Mouse (Mus musculus) CH12.LX (cell line): Measurements from ENCODE around the gene Sash3. TPM values are rescaled to one million over a fixed set of nuclear protein-coding genes. Genes with fewer than 3 reads are reported as not detected.

Experiments
- DNase-seq: peaks from one replicate; pipeline ENCODE4 v3.0.0-alpha.2; 2013; ENCODE audit errors: extremely low read depth
- H3K27ac ChIP-seq: 2 replicates; pipeline ENCODE4 v1.5.1; 2012; ENCODE audit warnings: low read depth, mild to moderate bottlenecking, control low read depth, moderate library complexity; ENCODE audit not compliant: insufficient read depth
- H3K27me3 ChIP-seq: replicated peaks from 2 replicates; pipeline ENCODE3; 2012; ENCODE audit warnings: inconsistent platforms
- H3K36me3 ChIP-seq, 2 experiments: replicated peaks in 1 of 2; 2 replicates each; pipeline versions ENCODE3 to v1.6.1; 2012; ENCODE audit warnings: inconsistent platforms in 1 of 2, low read length in 1 of 2, mild to moderate bottlenecking in 1 of 2, mixed read lengths in 1 of 2, moderate library complexity in 1 of 2; ENCODE audit not compliant: control insufficient read depth in 1 of 2, insufficient read depth in 1 of 2
- H3K4me1 ChIP-seq, 2 experiments: 2 replicates each; pipeline ENCODE4 v1.6.1; 2012; ENCODE audit warnings: inconsistent platforms in 1 of 2, moderate library complexity in 1 of 2; ENCODE audit not compliant: insufficient read depth in 2 of 2, control insufficient read depth in 1 of 2
- H3K4me2 ChIP-seq: 2 replicates; pipeline ENCODE4 v1.6.1; 2012; ENCODE audit warnings: low read depth, mild to moderate bottlenecking, control low read depth; ENCODE audit not compliant: poor library complexity, insufficient read depth, severe bottlenecking
- H3K4me3 ChIP-seq, 3 experiments: fragments of 150-350 bp in 1 of 3; sonication (generic) in 1 of 3; replicated peaks in 1 of 3; 2 replicates each; pipeline versions ENCODE3 to v1.5.1; 2011 to 2012; ENCODE audit warnings: low read depth in 2 of 3, low read length in 2 of 3, mild to moderate bottlenecking in 2 of 3, moderate library complexity in 2 of 3, control low read depth in 1 of 3, improper control_type of control experiment in 1 of 3, inconsistent platforms in 1 of 3, mixed read lengths in 1 of 3; ENCODE audit not compliant: poor library complexity in 1 of 3
- H3K79me2 ChIP-seq: replicated peaks from 2 replicates; pipeline ENCODE4 v1.6.1; 2012; ENCODE audit warnings: mild to moderate bottlenecking, moderate library complexity; ENCODE audit not compliant: control insufficient read depth, poor library complexity, insufficient read depth, severe bottlenecking; ENCODE audit errors: extremely low read depth
- H3K9ac ChIP-seq: 2 replicates; pipeline ENCODE4 v1.6.1; 2012; ENCODE audit warnings: low read depth, mild to moderate bottlenecking, control low read depth, moderate library complexity; ENCODE audit not compliant: insufficient read depth
- H3K9me3 ChIP-seq: replicated peaks from 2 replicates; pipeline ENCODE3; 2012; ENCODE audit warnings: low read length, inconsistent platforms, mixed read lengths
- BHLHE40 ChIP-seq: IDR thresholded peaks from 2 replicates; pipeline ENCODE4 v1.6.1; 2011; ENCODE audit warnings: mild to moderate bottlenecking, low read depth, low read length, improper control_type of control experiment
- CHD1 ChIP-seq: IDR thresholded peaks from 2 replicates; pipeline ENCODE4 v1.6.1; 2012; ENCODE audit warnings: low read depth, low read length, improper control_type of control experiment, inconsistent platforms
- CHD2 ChIP-seq: IDR thresholded peaks from 2 replicates; pipeline ENCODE4 v1.6.1; 2011; ENCODE audit warnings: low read length, improper control_type of control experiment
- CTCF ChIP-seq, 2 experiments: IDR thresholded peaks in 1 of 2; conservative IDR thresholded peaks in 1 of 2; 2 replicates each; pipeline ENCODE4 v1.5.1; 2011 to 2012; ENCODE audit warnings: low read depth in 2 of 2, low read length in 2 of 2, improper control_type of control experiment in 1 of 2, inconsistent platforms in 1 of 2, mild to moderate bottlenecking in 1 of 2, moderate library complexity in 1 of 2
- E2F4 ChIP-seq: IDR thresholded peaks from 2 replicates; pipeline ENCODE4 v1.6.1; 2011; ENCODE audit warnings: low read depth, low read length, improper control_type of control experiment; ENCODE audit not compliant: insufficient replicate concordance
- ELF1 ChIP-seq: IDR thresholded peaks from 2 replicates; pipeline ENCODE4 v1.6.1; 2014; ENCODE audit warnings: low read depth, mild to moderate bottlenecking, inconsistent platforms, low read length, improper control_type of control experiment
- EP300 ChIP-seq: IDR thresholded peaks from 2 replicates; pipeline ENCODE4 v1.6.1; 2011; ENCODE audit warnings: low read length, improper control_type of control experiment
- ETS1 ChIP-seq: conservative IDR thresholded peaks from 2 replicates; pipeline ENCODE4 v1.6.1; 2012; ENCODE audit warnings: low read depth, mild to moderate bottlenecking, inconsistent platforms, low read length, improper control_type of control experiment, moderate library complexity
- GABPA ChIP-seq: IDR thresholded peaks from 2 replicates; pipeline ENCODE4 v1.6.1; 2012; ENCODE audit warnings: low read depth, low read length, improper control_type of control experiment, inconsistent platforms; ENCODE audit not compliant: insufficient replicate concordance
- HCFC1 ChIP-seq: IDR thresholded peaks from 2 replicates; pipeline ENCODE4 v1.6.1; 2012; ENCODE audit warnings: low read depth, mild to moderate bottlenecking, inconsistent platforms, low read length, improper control_type of control experiment
- IRF4 ChIP-seq: IDR thresholded peaks from 2 replicates; pipeline ENCODE4 v1.6.1; 2014; ENCODE audit warnings: low read depth, mild to moderate bottlenecking, inconsistent platforms, low read length, improper control_type of control experiment
- JUN ChIP-seq: IDR thresholded peaks from 2 replicates; pipeline ENCODE4 v1.6.1; 2011; ENCODE audit warnings: low read depth, mild to moderate bottlenecking, low read length, improper control_type of control experiment, moderate library complexity; ENCODE audit not compliant: insufficient read depth
- JUND ChIP-seq: conservative IDR thresholded peaks from 2 replicates; pipeline ENCODE4 v1.6.1; 2011; ENCODE audit warnings: low read depth, low read length, improper control_type of control experiment
- MAFK ChIP-seq: IDR thresholded peaks from 2 replicates; pipeline ENCODE4 v1.6.1; 2011; ENCODE audit warnings: low read length, improper control_type of control experiment; ENCODE audit not compliant: insufficient replicate concordance
- MAX ChIP-seq: IDR thresholded peaks from 2 replicates; pipeline ENCODE4 v1.6.1; 2011; ENCODE audit warnings: low read length, improper control_type of control experiment
- MAZ ChIP-seq: IDR thresholded peaks from 2 replicates; pipeline ENCODE4 v1.6.1; 2012; ENCODE audit warnings: low read depth, mild to moderate bottlenecking, inconsistent platforms, low read length, improper control_type of control experiment, moderate library complexity
- MEF2A ChIP-seq: IDR thresholded peaks from 2 replicates; pipeline ENCODE4 v1.6.1; 2014; ENCODE audit warnings: low read depth, mild to moderate bottlenecking, inconsistent platforms, low read length, improper control_type of control experiment, borderline replicate concordance
- MXI1 ChIP-seq: IDR thresholded peaks from 2 replicates; pipeline ENCODE4 v1.6.1; 2011; ENCODE audit warnings: mild to moderate bottlenecking, low read depth, low read length, improper control_type of control experiment
- MYC ChIP-seq: IDR thresholded peaks from 2 replicates; pipeline ENCODE4 v1.6.1; 2011; ENCODE audit warnings: low read depth, mild to moderate bottlenecking, improper control_type of control experiment, low read length
- NELFE ChIP-seq: IDR thresholded peaks from 2 replicates; pipeline ENCODE4 v1.6.1; 2011; ENCODE audit warnings: low read depth, low read length, improper control_type of control experiment
- PAX5 ChIP-seq: IDR thresholded peaks from 2 replicates; pipeline ENCODE4 v1.6.1; 2012; ENCODE audit warnings: low read length, inconsistent platforms, mixed read lengths
- POLR2A ChIP-seq: IDR thresholded peaks from 2 replicates; pipeline ENCODE4 v1.6.1; 2011; ENCODE audit warnings: low read depth, mild to moderate bottlenecking, improper control_type of control experiment, low read length
- POLR2AphosphoS2 ChIP-seq: IDR thresholded peaks from 2 replicates; pipeline ENCODE4 v1.6.1; 2011; ENCODE audit warnings: low read depth, low read length, improper control_type of control experiment
- RAD21 ChIP-seq: IDR thresholded peaks from 2 replicates; pipeline ENCODE4 v1.6.1; 2011; ENCODE audit warnings: low read depth, mild to moderate bottlenecking, low read length, improper control_type of control experiment, moderate library complexity
- RCOR1 ChIP-seq: conservative IDR thresholded peaks from 2 replicates; pipeline ENCODE4 v1.6.1; 2012; ENCODE audit warnings: low read depth, mild to moderate bottlenecking, inconsistent platforms, low read length, improper control_type of control experiment
- SIN3A ChIP-seq: IDR thresholded peaks from 2 replicates; pipeline ENCODE4 v1.6.1; 2012; ENCODE audit warnings: low read length, improper control_type of control experiment, inconsistent platforms
- SMC3 ChIP-seq: IDR thresholded peaks from 2 replicates; pipeline ENCODE4 v1.6.1; 2011; ENCODE audit warnings: low read depth, low read length, improper control_type of control experiment
- TBP ChIP-seq: conservative IDR thresholded peaks from 2 replicates; pipeline ENCODE4 v1.6.1; 2011; ENCODE audit warnings: low read depth, low read length, improper control_type of control experiment
- TCF12 ChIP-seq: IDR thresholded peaks from 2 replicates; pipeline ENCODE4 v1.6.1; 2014; ENCODE audit warnings: low read depth, mild to moderate bottlenecking, inconsistent platforms, low read length, improper control_type of control experiment
- UBTF ChIP-seq: IDR thresholded peaks from 2 replicates; pipeline ENCODE4 v1.6.1; 2012; ENCODE audit warnings: low read depth, mild to moderate bottlenecking, inconsistent platforms, low read length, improper control_type of control experiment, moderate library complexity
- USF1 ChIP-seq: IDR thresholded peaks from 2 replicates; pipeline ENCODE4 v1.6.1; 2014; ENCODE audit warnings: low read depth, mild to moderate bottlenecking, inconsistent platforms, low read length, improper control_type of control experiment
- USF2 ChIP-seq: conservative IDR thresholded peaks from 2 replicates; pipeline ENCODE4 v1.6.1; 2011; ENCODE audit warnings: low read depth, low read length, improper control_type of control experiment
- ZC3H11A ChIP-seq: IDR thresholded peaks from 2 replicates; pipeline ENCODE4 v1.6.1; 2012; ENCODE audit warnings: low read depth, mild to moderate bottlenecking, inconsistent platforms, low read length, improper control_type of control experiment
- ZKSCAN1 ChIP-seq: IDR thresholded peaks from 2 replicates; pipeline ENCODE4 v1.6.1; 2012; ENCODE audit warnings: low read depth, inconsistent platforms, low read length, improper control_type of control experiment, borderline replicate concordance
- ZMIZ1 ChIP-seq: IDR thresholded peaks from 2 replicates; pipeline ENCODE4 v1.6.1; 2012; ENCODE audit warnings: low read depth, mild to moderate bottlenecking, inconsistent platforms, low read length, improper control_type of control experiment
- ZNF384 ChIP-seq: IDR thresholded peaks from 2 replicates; pipeline ENCODE4 v1.6.1; 2012; ENCODE audit warnings: low read depth, low read length, improper control_type of control experiment, inconsistent platforms
- dilution Hi-C: fragments of 300-500 bp; cut with MboI; formaldehyde crosslinking; loops from 2 replicates; pipeline ENCODE4 v1.14.3; 2020; ENCODE audit warnings: low sequenced_read_pairs; ENCODE audit not compliant: extremely low pct_unique_long_range_greater_than_20kb, extremely low pct_ligation_motif_present
- in situ Hi-C: fragments of 300-500 bp; cut with MboI; formaldehyde crosslinking; loops from 3 replicates; pipeline ENCODE4 v1.14.3; 2019; ENCODE audit warnings: low sequenced_read_pairs, low pct_ligation_motif_present, low pct_unique_long_range_greater_than_20kb, mixed read lengths
- polyA plus RNA-seq: library from polyadenylated mRNA; unstranded; fragments of >175 nt; gene quantifications from 2 replicates; pipeline ENCODE4 v1.2.1, GENCODE M21; 2012; ENCODE audit warnings: low read depth; ENCODE audit not compliant: insufficient read length
- total RNA-seq, 2 experiments: library from RNA; depleted of rRNA; stranded (reverse); fragments of 300-350 nt in 1 of 2; fragments of >200 nt in 1 of 2; gene quantifications; 2 replicates each; pipeline ENCODE4 v1.2.3; 2012 to 2014

The Sash3 gene
- total and polyA plus RNA-seq, 3 experiments, result 87.6 to 148 (median 96.3) TPM

DNA sequence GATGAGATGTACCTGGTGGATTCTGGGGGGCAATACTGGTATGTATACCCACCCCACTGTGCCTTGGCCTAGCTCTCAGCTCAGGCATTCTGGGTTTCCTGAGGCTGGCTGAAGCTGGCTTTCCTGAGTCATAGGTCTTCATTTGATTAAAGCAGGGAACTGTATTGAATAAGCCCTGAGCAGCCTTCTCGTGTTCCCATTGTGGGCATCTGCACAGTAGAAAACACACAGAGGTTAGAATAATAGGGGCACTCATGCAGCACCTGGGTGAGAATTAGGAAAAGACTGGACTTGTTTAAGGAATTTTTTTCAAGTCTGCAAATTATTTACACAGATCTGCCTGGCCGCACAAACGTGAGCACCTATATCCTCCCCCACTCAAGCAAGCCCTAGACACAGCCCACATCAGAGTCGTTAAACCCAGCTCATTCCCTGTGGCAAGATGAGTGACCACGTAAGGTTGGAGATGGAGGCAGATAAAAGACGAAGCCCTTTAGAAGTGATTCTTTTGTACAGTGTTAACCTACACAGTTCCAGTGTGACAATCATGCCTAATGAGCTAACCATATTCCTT lies 19.2 kb upstream of the Sash3 start (continued):
- TF ChIP-seq RAD21, result no peak

- H3K4me2 ChIP-seq, result no peak overlapping the region
- no peaks in the 10 kb centered on the region for H3K79me2 ChIP-seq
- in situ Hi-C loops (no loop called here), dilution Hi-C loops (no loop called here)
- DNase-seq, result no peak
- no peak overlapping the region for H3K4me3 ChIP-seq
- 0 out of 2 replicates have a peak overlapping the region, but pooled peaks have one; percentile 39 for H3K27ac ChIP-seq
- H3K9ac ChIP-seq, result 0 out of 2 replicates have a peak overlapping the region, but pooled peaks have one; percentile 2
- H3K4me1 ChIP-seq, result peaks cover 19 to 37% of the 10 kb centered on the region in 2 experiments; a peak in 3 of 4 replicates
- H3K36me3 ChIP-seq, result no peaks in the 10 kb centered on the region
- no peaks in the 10 kb centered on the region for H3K27me3 ChIP-seq
- H3K9me3 ChIP-seq, result no peaks in the 10 kb centered on the region
- TF ChIP-seq BHLHE40 (0 out of 2 replicates have a peak, but pooled peaks have one; percentile 36), MAZ (no peak), CHD2 (no peak), ZMIZ1 (no peak), RAD21 (no peak), EP300 (no peak), E2F4 (no peak), MAX (peak; percentile 75), ZC3H11A (no peak), SMC3 (no peak; the same call in 1 of the 2 replicates), POLR2A (0 out of 2 replicates have a peak, but pooled peaks have one; percentile 21), MYC (peak; percentile 79), CTCF (conservative IDR thresholded peaks at IDR 0.05 in 1 of 2, IDR thresholded peaks at IDR 0.05 in 1 of 2; ENCODE audit: low read depth in 2 of 2, low read length in 2 of 2) (peak in 1 of 2 experiments; percentile 39; a peak in 2 of 4 replicates), TCF12 (no peak), ZKSCAN1 (no peak), MAFK (peak; percentile 86), ETS1 (no peak), USF2 (no peak), MXI1 (peak; percentile 52; the same call in 1 of the 2 replicates), IRF4 (no peak), GABPA (no peak), TBP (no peak), JUN (no peak), POLR2AphosphoS2 (no peak), ZNF384 (no peak), SIN3A (0 out of 2 replicates have a peak, but pooled peaks have one; percentile 45), RCOR1 (no peak), JUND (no peak), NELFE (peak; percentile 43; the same call in 1 of the 2 replicates), HCFC1 (no peak), UBTF (no peak), USF1 (no peak), MEF2A (peak; percentile 9; the same call in 1 of the 2 replicates), CHD1 (no peak), ELF1 (no peak; the same call in 1 of the 2 replicates), PAX5 (no peak)
Observed at GRCm38 (mm10) chrX:48127502-48128218, 18.6 kb upstream of the Sash3 start.
